Mouse (Mus musculus) midbrain, embryonic 10.5 days (tissue): ENCODE measurements around the gene Fam83c. TPM values are rescaled to one million over a fixed set of nuclear protein-coding genes. Genes with fewer than 3 reads are reported as not detected.

Experiments
- DNase-seq: peaks from one replicate; pipeline ENCODE4 v3.0.0-alpha.2; 2017; ENCODE audit warnings: low spot score
- H3K27ac ChIP-seq: fragments of 300-500 bp; sonication (generic); replicated peaks from 2 replicates; pipeline ENCODE4 v1.5.1; 2016; ENCODE audit warnings: mild to moderate bottlenecking
- H3K27me3 ChIP-seq: fragments of 300-500 bp; sonication (generic); 2 replicates; pipeline ENCODE4 v1.6.1; 2016; ENCODE audit warnings: low read depth, mild to moderate bottlenecking; ENCODE audit not compliant: poor library complexity, severe bottlenecking
- H3K36me3 ChIP-seq: fragments of 300-500 bp; sonication (generic); 2 replicates; pipeline ENCODE4 v1.6.1; 2016; ENCODE audit warnings: mild to moderate bottlenecking, moderate library complexity
- H3K4me1 ChIP-seq: fragments of 300-500 bp; sonication (generic); 2 replicates; pipeline ENCODE4 v1.6.1; 2016
- H3K4me3 ChIP-seq: fragments of 300-500 bp; sonication (generic); 2 replicates; pipeline ENCODE4 v1.5.1; 2016; ENCODE audit warnings: mild to moderate bottlenecking, moderate library complexity
- H3K9me3 ChIP-seq: fragments of 300-500 bp; sonication (generic); replicated peaks from 2 replicates; pipeline ENCODE4 v1.6.1; 2016; ENCODE audit warnings: mild to moderate bottlenecking
- WGBS: fragments of 180-500 bp; shearing (Covaris S2); methylation state at CpG from one replicate; pipeline ENCODE4 v1.1.7; 2016; 5-methylcytosine and 5-hydroxymethylcytosine counted together
- polyA plus RNA-seq: library from polyadenylated mRNA; unstranded; fragments of >200 nt; fragmentation: Nextera tagmentation; extraction: Ambion mirVana; gene quantifications from 2 replicates; pipeline ENCODE4 v1.2.1, GENCODE M21; 2016

The Fam83c gene
- polyA plus RNA-seq, 1 experiment from 2014 or later, result 0.16 TPM

- H3K27me3 ChIP-seq, result peaks cover 40% of the 10 kb centered on the region
- no peak overlapping the region for H3K27ac ChIP-seq
- peaks cover 17% of the 10 kb centered on the region for H3K4me1 ChIP-seq
- no peak overlapping the region for H3K4me3 ChIP-seq
- H3K36me3 ChIP-seq, result no peaks in the 10 kb centered on the region
- no peaks in the 10 kb centered on the region for H3K9me3 ChIP-seq
- DNase-seq, result no peak
- 77% methylated on average over 6 of the region's 6 CpGs for WGBS
These were observed 56.6 kb downstream of the Fam83c start for GRCm38 (mm10) chr2:155778004-155778403.

GRCm38 (mm10) chr2:155777688-155777985 lies 57.0 kb downstream of the Fam83c start:
- Histone ChIP-seq H3K9me3 (no peaks in the 10 kb centered on the region), H3K27me3 (peaks cover 43% of the 10 kb centered on the region), H3K36me3 (no peaks in the 10 kb centered on the region), H3K4me3 (no peak overlapping the region), H3K4me1 (peaks cover 17% of the 10 kb centered on the region), H3K27ac (no peak overlapping the region)
- 82% methylated on average over 4 of the region's 4 CpGs for WGBS
- no peak for DNase-seq

Other genes with a start within 250 kb of the Fam83c start
- gene Gss, start 242.0 kb downstream of the Fam83c start, polyA plus RNA-seq, result 19.6 and 22.1 TPM in 2 replicates
- gene Myh7b, start 223.6 kb downstream of the Fam83c start, polyA plus RNA-seq, result 0.53 and 0.60 TPM in 2 replicates
- gene Trpc4ap, start 142.5 kb downstream of the Fam83c start, polyA plus RNA-seq, result 123 and 137 TPM in 2 replicates
- gene Edem2, start 105.4 kb downstream of the Fam83c start, polyA plus RNA-seq, result 34.0 and 34.4 TPM in 2 replicates
- gene Gm17581, start 99.0 kb downstream of the Fam83c start, polyA plus RNA-seq, result not detected in 2 replicates
- 1.3 and 1.9 TPM in 2 replicates for gene Procr, start 83.7 kb downstream of the Fam83c start, polyA plus RNA-seq
- gene Mmp24, start 59.5 kb downstream of the Fam83c start, polyA plus RNA-seq, result 0.49 and 1.5 TPM in 2 replicates
- gene BC029722, start 15.4 kb downstream of the Fam83c start, polyA plus RNA-seq, result 6.8 and 10.5 TPM in 2 replicates
- gene Eif6, start 7.9 kb downstream of the Fam83c start, polyA plus RNA-seq, result 227 and 257 TPM in 2 replicates
- 81.9 and 86.3 TPM in 2 replicates for gene Uqcc1, start 95.5 kb upstream of the Fam83c start, polyA plus RNA-seq
- gene Gm15557, start 105.9 kb upstream of the Fam83c start, polyA plus RNA-seq, result 0.10 TPM in 1 of 2 replicates, not detected in the other
- 0.07 TPM in 2 replicates for gene Gdf5, start 110.5 kb upstream of the Fam83c start, polyA plus RNA-seq
- gene Cep250, start 121.6 kb upstream of the Fam83c start, polyA plus RNA-seq, result 24.1 and 24.3 TPM in 2 replicates
- gene 6430550D23Rik, start 173.1 kb upstream of the Fam83c start, polyA plus RNA-seq, result 1.2 and 2.3 TPM in 2 replicates
- gene Ergic3, start 173.2 kb upstream of the Fam83c start, polyA plus RNA-seq, result 211 and 239 TPM in 2 replicates
- gene Fer1l4, start 218.1 kb upstream of the Fam83c start, polyA plus RNA-seq, result 0.04 and 0.16 TPM in 2 replicates
- gene Spag4, start 230.3 kb upstream of the Fam83c start, polyA plus RNA-seq, result 6.1 and 6.5 TPM in 2 replicates